Mouse (Mus musculus) liver, embryonic 11.5 days (tissue): ENCODE measurements around the gene Atg7. TPM values are rescaled to one million over a fixed set of nuclear protein-coding genes. Genes with fewer than 3 reads are reported as not detected.

Experiments used
- ATAC-seq: fragments of 200-750 bp; cut with Nextera tagmentation; replicated peaks from 2 replicates; pipeline ENCODE4 v1.8.0; 2017; ENCODE audit warnings: moderate number of reproducible peaks, mild to moderate bottlenecking, moderate TSS enrichment, moderate library complexity; ENCODE audit not compliant: low FRiP score
- DNase-seq: peaks from one replicate; pipeline ENCODE4 v3.0.0-alpha.2; 2017; ENCODE audit warnings: low spot score
- H3K27ac ChIP-seq: fragments of 300-500 bp; sonication (generic); 2 replicates; pipeline ENCODE4 v1.5.1; 2014; ENCODE audit warnings: mild to moderate bottlenecking, low read depth, low read length, control low read depth
- H3K27me3 ChIP-seq: fragments of 300-500 bp; sonication (generic); replicated peaks from 2 replicates; pipeline ENCODE4 v1.6.1; 2014; ENCODE audit warnings: low read length, mixed read lengths; ENCODE audit not compliant: control insufficient read depth, insufficient read depth
- H3K36me3 ChIP-seq: fragments of 300-500 bp; sonication (generic); 2 replicates; pipeline ENCODE4 v1.6.1; 2014; ENCODE audit warnings: mild to moderate bottlenecking, low read length, moderate library complexity, mixed read lengths; ENCODE audit not compliant: control insufficient read depth, insufficient read depth
- H3K4me1 ChIP-seq: fragments of 300-500 bp; sonication (generic); replicated peaks from 2 replicates; pipeline ENCODE4 v1.6.1; 2014; ENCODE audit warnings: low read length, mixed read lengths; ENCODE audit not compliant: control insufficient read depth, insufficient read depth
- H3K4me2 ChIP-seq: fragments of 300-500 bp; sonication (generic); 2 replicates; pipeline ENCODE4 v1.6.1; 2014; ENCODE audit warnings: mild to moderate bottlenecking, control low read depth, moderate library complexity
- H3K4me3 ChIP-seq: fragments of 300-500 bp; sonication (generic); 2 replicates; pipeline ENCODE4 v1.5.1; 2014; ENCODE audit warnings: low read depth, low read length, control low read depth
- H3K9ac ChIP-seq: fragments of 300-500 bp; sonication (generic); 2 replicates; pipeline ENCODE4 v1.6.1; 2014; ENCODE audit warnings: low read depth, low read length, control low read depth
- H3K9me3 ChIP-seq: fragments of 300-500 bp; sonication (generic); 2 replicates; pipeline ENCODE4 v1.6.1; 2016; ENCODE audit warnings: low read length, inconsistent platforms, mixed read lengths; ENCODE audit not compliant: control insufficient read depth
- WGBS: fragments of 180-500 bp; shearing (Covaris S2); extraction: QIAGEN DNeasy Blood & Tissue Kit; methylation state at CpG from one replicate; pipeline ENCODE4 v1.1.7; 2014; 5-methylcytosine and 5-hydroxymethylcytosine counted together
- polyA plus RNA-seq: library from polyadenylated mRNA; unstranded; fragments of >200 nt; fragmentation: Nextera tagmentation; extraction: Ambion mirVana; gene quantifications from 2 replicates; pipeline ENCODE4 v1.2.1, GENCODE M21; 2014

Atg7 gene
- polyA plus RNA-seq, 1 experiment from 2014 or later, result 20.8 TPM

GRCm38 (mm10) chr6:114743845-114744244, 100.9 kb downstream of the Atg7 start:
- Histone ChIP-seq H3K27ac (no peak overlapping the region), H3K4me1 (no peaks in the 10 kb centered on the region), H3K36me3 (no peaks in the 10 kb centered on the region), H3K9ac (no peak overlapping the region), H3K4me2 (no peak overlapping the region), H3K9me3 (no peaks in the 10 kb centered on the region), H3K27me3 (no peaks in the 10 kb centered on the region), H3K4me3 (no peak overlapping the region)
- ATAC-seq (no peak), DNase-seq (no peak)
- WGBS, result 82% methylated on average over 2 of the region's 2 CpGs

DNA sequence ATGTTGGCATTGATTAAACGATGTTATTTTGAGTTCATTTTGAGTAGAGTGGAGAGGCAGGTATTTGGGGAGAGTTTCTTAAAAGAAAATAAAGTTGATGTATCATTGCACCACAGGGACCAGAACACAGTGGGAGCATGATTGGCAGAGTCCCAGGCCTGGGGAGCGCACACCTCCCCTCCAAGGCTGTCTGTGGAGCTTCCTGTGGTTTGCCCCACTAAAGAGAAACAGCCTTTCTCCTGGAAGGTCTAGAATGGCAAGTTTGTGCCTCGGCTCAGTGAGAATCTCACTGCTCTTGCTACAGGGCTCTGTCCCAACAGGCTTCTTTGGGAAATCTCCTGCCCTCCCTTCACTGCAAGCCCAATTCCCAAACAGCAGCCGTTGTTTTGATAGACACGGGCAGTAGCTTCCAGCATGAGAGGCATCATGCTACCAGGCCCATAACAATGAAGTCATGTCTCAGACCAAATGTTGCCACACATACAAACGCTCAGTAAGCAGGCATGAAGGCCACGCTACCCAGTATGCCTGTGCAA, 103.6 kb downstream of the Atg7 start:
- WGBS, result 82% methylated on average over 7 of the region's 7 CpGs
- H3K27me3 ChIP-seq, result no peaks in the 10 kb centered on the region
- no peak for ATAC-seq

GRCm38 (mm10) chr6:114748419-114748818, 105.5 kb downstream of the Atg7 start:
- H3K9ac ChIP-seq, result no peak overlapping the region
- H3K4me2 ChIP-seq, result no peak overlapping the region
- no peak overlapping the region for H3K27ac ChIP-seq
- H3K9me3 ChIP-seq, result no peaks in the 10 kb centered on the region
- ATAC-seq (no peak), DNase-seq (no peak)
- no peaks in the 10 kb centered on the region for H3K36me3 ChIP-seq
- WGBS, result 85% methylated on average over 3 of the region's 3 CpGs
- no peaks in the 10 kb centered on the region for H3K4me1 ChIP-seq
- H3K4me3 ChIP-seq, result no peak overlapping the region
- no peaks in the 10 kb centered on the region for H3K27me3 ChIP-seq

More for the DNA sequence above, 103.6 kb downstream of the Atg7 start:
- Histone ChIP-seq H3K4me2 (no peak overlapping the region), H3K27ac (no peak overlapping the region), H3K9me3 (no peaks in the 10 kb centered on the region), H3K36me3 (no peaks in the 10 kb centered on the region), H3K4me3 (no peak overlapping the region), H3K9ac (no peak overlapping the region), H3K4me1 (no peaks in the 10 kb centered on the region)
- no peak for DNase-seq

GRCm38 (mm10) chr6:114748882-114749281, 106.0 kb downstream of the Atg7 start:
- H3K9ac ChIP-seq, result no peak overlapping the region
- H3K9me3 ChIP-seq, result no peaks in the 10 kb centered on the region
- 87% methylated on average over 3 of the region's 3 CpGs for WGBS
- H3K36me3 ChIP-seq, result no peaks in the 10 kb centered on the region
- H3K4me1 ChIP-seq, result no peaks in the 10 kb centered on the region
- H3K4me2 ChIP-seq, result no peak overlapping the region
- no peaks in the 10 kb centered on the region for H3K27me3 ChIP-seq
- no peak overlapping the region for H3K27ac ChIP-seq
- DNase-seq, result no peak
- no peak for ATAC-seq
- no peak overlapping the region for H3K4me3 ChIP-seq

GRCm38 (mm10) chr6:114758795-114759194, 115.9 kb downstream of the Atg7 start:
- H3K9ac ChIP-seq, result no peak overlapping the region
- H3K4me1 ChIP-seq, result no peaks in the 10 kb centered on the region
- WGBS, result 78% methylated on average over 7 of the region's 7 CpGs
- no peaks in the 10 kb centered on the region for H3K9me3 ChIP-seq
- no peak overlapping the region for H3K4me3 ChIP-seq
- no peak overlapping the region for H3K27ac ChIP-seq
- DNase-seq (no peak), ATAC-seq (no peak)
- no peaks in the 10 kb centered on the region for H3K36me3 ChIP-seq
- no peaks in the 10 kb centered on the region for H3K27me3 ChIP-seq
- H3K4me2 ChIP-seq, result no peak overlapping the region

GRCm38 (mm10) chr6:114766314-114766713, 123.4 kb downstream of the Atg7 start:
- no peak for ATAC-seq
- H3K36me3 ChIP-seq, result no peaks in the 10 kb centered on the region
- no peak overlapping the region for H3K4me3 ChIP-seq
- no peak overlapping the region for H3K9ac ChIP-seq
- H3K4me1 ChIP-seq, result no peaks in the 10 kb centered on the region
- H3K9me3 ChIP-seq, result no peaks in the 10 kb centered on the region
- DNase-seq, result no peak
- no peak overlapping the region for H3K4me2 ChIP-seq
- no peaks in the 10 kb centered on the region for H3K27me3 ChIP-seq
- 84% methylated on average over 6 of the region's 6 CpGs for WGBS
- no peak overlapping the region for H3K27ac ChIP-seq

- no peaks in the 10 kb centered on the region for H3K9me3 ChIP-seq
- no peak overlapping the region for H3K4me3 ChIP-seq
- H3K27ac ChIP-seq, result no peak overlapping the region
- no peak overlapping the region for H3K9ac ChIP-seq
- H3K4me1 ChIP-seq, result no peaks in the 10 kb centered on the region
- ATAC-seq (no peak), DNase-seq (no peak)
- no peak overlapping the region for H3K4me2 ChIP-seq
- H3K36me3 ChIP-seq, result no peaks in the 10 kb centered on the region
- no peaks in the 10 kb centered on the region for H3K27me3 ChIP-seq
- 64% methylated on average over 2 of the region's 2 CpGs for WGBS
Measured at GRCm38 (mm10) chr6:114767710-114768109, 124.8 kb downstream of the Atg7 start.

GRCm38 (mm10) chr6:114770337-114770736, 127.4 kb downstream of the Atg7 start:
- 85% methylated on average over 2 of the region's 2 CpGs for WGBS
- H3K4me2 ChIP-seq, result no peak overlapping the region

DNA sequence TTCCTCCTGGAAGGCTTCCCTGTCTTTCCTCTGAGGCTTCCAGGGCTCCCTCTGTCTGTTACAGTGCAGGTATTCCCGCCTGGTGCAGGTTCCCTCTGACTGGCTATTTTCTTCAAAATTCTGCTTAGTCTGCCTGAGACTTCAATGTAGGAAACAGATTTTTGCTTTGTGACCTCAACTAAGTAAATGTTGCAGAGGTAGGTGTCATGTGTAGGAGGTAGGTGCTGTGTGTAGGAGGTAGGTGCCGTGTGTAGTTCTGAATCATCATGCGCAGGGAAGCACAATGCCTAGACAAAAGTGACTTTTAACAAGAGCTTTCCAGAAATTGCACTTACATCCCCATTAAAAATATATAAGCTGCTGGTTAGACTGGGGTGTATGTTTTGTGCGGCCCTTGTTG, 128.6 kb downstream of the Atg7 start:
- ATAC-seq, result no peak
- Histone ChIP-seq H3K27ac (no peak overlapping the region), H3K4me1 (no peaks in the 10 kb centered on the region), H3K9me3 (no peaks in the 10 kb centered on the region), H3K4me2 (no peak overlapping the region), H3K27me3 (no peaks in the 10 kb centered on the region), H3K9ac (no peak overlapping the region), H3K36me3 (no peaks in the 10 kb centered on the region), H3K4me3 (no peak overlapping the region)
- WGBS, result 80% methylated on average over 4 of the region's 4 CpGs
- DNase-seq, result no peak

More at GRCm38 (mm10) chr6:114770337-114770736, 127.4 kb downstream of the Atg7 start:
- no peaks in the 10 kb centered on the region for H3K9me3 ChIP-seq
- H3K9ac ChIP-seq, result no peak overlapping the region
- no peaks in the 10 kb centered on the region for H3K27me3 ChIP-seq
- no peak overlapping the region for H3K27ac ChIP-seq
- no peak overlapping the region for H3K4me3 ChIP-seq
- DNase-seq (no peak), ATAC-seq (no peak)
- H3K36me3 ChIP-seq, result no peaks in the 10 kb centered on the region
- no peaks in the 10 kb centered on the region for H3K4me1 ChIP-seq
